Mouse (Mus musculus): ENCODE measurements around the gene Fnbp1l.
A peak's percentile ranks its signal among the peaks of the same experiment; 100 is the strongest.

Gene Fnbp1l

DNA sequence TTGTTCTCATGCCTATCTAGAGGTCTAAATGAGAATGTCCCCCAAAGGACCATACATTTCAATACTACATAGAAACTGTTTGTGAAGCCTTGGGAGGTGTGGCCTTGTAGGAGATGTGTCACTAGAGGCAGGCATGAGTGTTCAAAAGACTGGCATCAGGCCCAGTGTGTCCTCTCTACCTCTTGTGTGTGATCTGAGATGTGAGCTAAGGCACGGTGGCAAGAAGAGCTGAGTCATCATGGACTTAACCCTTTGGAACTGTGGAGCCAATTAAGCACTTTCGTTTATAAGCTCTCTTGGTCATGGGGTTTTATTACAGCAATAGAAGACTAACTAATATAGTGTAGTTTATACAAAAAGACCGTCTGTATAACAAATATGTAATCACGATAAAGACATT lies 16.3 kb downstream of the Fnbp1l start:
- no peak for DNase-seq

- DNase-seq, result peak; percentile 29 to 31
Observed at GRCm38 (mm10) chr3:122602370-122602769, 17.1 kb downstream of the Fnbp1l start.

DNA sequence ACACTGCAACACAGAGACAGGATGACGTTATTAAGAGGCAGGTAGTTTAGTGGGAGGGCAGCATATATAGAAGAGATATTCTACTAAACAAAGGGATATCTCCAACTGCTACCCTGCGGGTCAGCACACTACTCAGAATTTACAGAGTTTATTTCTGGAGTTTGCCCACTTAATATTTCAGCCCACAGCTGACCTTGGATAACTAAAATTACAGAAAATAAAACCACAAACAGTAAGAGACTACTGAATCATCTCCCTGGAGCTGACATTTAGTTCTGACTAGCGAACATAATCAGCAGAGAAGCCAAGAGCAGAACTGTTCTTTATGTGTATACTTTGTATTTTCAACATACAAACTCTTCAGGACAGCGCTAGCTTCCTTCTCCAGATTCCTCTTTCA lies 20.2 kb downstream of the Fnbp1l start:
- no peak for DNase-seq

GRCm38 (mm10) chr3:122590804-122591203 lies 28.7 kb downstream of the Fnbp1l start:
- no peak for DNase-seq

- DNase-seq, result no peak
Observed at GRCm38 (mm10) chr3:122590346-122590745, 29.2 kb downstream of the Fnbp1l start.

- no peak for DNase-seq
Observed at GRCm38 (mm10) chr3:122586918-122587641, 32.4 kb downstream of the Fnbp1l start.

DNA sequence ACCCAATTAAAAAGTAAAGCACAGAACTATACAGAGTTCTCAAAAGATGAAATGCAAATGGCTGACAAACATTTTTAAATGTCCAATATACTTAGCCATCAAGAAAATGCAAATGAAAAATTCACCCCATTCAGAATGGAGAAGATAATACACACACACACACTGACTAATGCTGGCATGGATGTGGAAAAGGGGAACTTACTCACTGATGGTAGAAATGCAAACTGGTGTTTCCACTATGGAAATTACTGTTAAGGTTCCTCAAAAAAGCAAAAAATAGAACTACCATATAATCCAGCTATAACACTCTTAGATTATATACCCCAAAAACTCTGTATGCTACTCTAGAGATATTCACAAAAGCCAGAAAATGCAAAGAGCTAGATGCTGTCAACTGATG lies 42.2 kb downstream of the Fnbp1l start:
- DNase-seq, result no peak

- DNase-seq, result no peak
Observed at GRCm38 (mm10) chr3:122574921-122575320, 44.6 kb downstream of the Fnbp1l start.

GRCm38 (mm10) chr3:122573426-122574286 lies 45.9 kb downstream of the Fnbp1l start:
- DNase-seq, result no peak

DNA sequence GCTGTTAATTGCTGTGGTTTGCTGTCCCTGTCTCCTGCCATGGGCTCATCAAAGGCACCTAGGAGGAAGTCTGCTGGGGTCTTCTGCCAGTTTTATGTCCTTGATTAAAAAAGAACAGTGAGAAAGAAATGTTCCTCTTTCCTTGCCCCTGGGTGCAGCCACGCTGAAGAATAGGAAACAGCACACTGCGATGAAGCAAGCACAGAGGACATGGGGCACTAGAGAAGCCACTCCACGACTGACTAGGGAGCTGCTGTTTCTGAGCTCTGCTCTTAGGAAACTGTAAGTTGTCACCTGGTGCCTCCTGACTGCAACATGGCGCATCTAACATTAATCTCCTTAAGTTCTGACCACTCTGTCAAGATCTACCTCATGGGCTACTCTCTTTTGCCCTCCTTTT lies 53.0 kb downstream of the Fnbp1l start:
- DNase-seq, result no peak

- no peak for DNase-seq
Observed at GRCm38 (mm10) chr3:122566112-122566511, 53.4 kb downstream of the Fnbp1l start.

GRCm38 (mm10) chr3:122565285-122565684 lies 54.2 kb downstream of the Fnbp1l start:
- DNase-seq, result no peak

GRCm38 (mm10) chr3:122557766-122558165 lies 61.7 kb downstream of the Fnbp1l start:
- DNase-seq, result peak; percentile 69 to 70

DNA sequence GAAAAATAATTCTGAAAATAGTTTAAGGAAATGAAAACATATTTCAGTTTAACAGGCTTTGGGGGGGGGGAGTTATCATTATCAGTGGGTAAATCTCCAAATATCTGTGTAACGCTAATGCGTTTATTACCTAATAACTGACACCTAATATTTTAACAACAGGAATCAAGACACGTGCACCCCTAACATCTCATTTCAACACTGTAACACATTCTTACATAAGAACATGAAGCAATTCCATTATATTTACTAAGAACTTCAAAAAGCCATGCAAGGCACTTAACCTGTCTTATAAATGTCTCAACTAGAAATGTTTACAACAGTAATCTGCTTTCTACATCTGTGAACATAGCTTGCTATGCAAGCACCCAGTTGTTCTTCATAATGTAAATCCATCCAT lies 68.3 kb downstream of the Fnbp1l start:
- DNase-seq, result no peak

- no peak for DNase-seq
Observed at GRCm38 (mm10) chr3:122547469-122547868, 72.0 kb downstream of the Fnbp1l start.

DNA sequence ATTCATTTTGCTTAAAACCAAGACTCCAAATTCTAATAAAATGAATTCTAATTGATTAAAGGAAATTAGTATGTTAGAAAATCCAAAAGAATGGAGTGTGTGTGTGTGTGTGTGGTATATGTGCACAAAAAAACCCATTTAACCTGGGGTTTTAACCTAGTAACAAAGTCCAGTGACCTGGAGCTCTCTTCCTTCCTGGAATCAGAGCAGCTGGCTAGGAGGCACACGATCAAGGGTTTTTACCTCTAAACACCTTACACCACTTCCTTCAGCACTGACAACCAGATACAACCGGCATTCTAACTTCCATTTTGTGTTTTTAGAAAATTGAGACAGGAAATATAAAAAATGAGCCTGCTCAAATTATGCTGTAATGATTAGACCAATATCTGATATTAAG lies 74.2 kb downstream of the Fnbp1l start:
- no peak for DNase-seq

DNA sequence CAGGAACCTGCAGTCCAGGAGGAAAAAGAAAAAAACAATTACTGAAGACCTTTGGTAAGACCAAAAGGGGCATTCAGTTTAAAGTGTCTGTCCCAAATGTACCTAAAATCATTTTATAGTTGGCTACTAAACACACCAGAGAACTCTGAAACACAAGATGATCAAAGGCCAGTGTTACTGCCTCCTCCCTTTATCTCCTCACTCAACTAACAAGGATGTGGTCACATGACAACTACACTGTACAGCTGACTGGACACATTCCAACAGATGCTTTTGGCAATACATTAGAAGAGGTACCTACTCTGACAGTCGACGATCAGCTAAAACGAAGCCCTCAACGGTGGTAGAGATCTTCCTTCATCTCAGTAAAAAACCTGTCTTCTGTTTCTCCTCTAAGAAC lies 78.6 kb downstream of the Fnbp1l start:
- no peak for DNase-seq

GRCm38 (mm10) chr3:122539961-122540690 lies 79.4 kb downstream of the Fnbp1l start:
- DNase-seq, result no peak

- DNase-seq, result no peak
Observed at GRCm38 (mm10) chr3:122538851-122539250, 80.7 kb downstream of the Fnbp1l start.

DNA sequence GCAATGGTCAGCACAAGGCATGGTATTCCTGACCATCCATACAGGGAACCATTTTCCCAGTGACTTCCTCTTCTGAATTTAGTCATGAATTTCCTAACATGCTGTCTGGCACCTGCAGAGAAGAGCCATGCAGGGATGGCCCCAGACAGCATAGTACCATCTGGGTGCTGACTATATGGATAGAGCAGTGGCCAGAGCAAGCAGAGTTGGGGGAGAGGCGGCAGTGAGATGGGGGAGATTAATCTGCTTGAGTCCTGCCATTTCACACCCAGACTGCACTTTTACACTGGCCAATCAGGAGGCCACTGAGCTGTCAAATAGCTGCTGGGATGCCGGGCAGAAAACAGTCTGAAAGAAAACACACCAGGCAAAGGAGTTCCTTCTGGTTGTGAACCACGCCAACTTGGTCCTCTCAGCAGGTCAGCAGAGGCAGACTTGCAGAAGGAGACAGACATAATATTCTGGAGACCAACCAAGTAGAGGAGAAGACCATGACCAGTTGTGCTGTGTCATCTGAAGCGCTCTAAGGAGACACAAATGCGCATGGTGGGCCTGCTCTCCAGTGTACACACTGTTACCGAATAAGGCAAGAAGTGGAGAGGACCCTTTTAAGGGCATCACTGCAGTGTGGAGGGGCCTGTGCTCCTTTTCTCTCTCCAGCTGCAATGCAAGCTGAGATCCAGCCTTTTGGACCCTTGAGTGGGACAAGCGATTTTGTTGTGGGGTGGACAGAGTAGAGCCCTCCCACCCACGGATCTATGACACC lies 83.4 kb downstream of the Fnbp1l start:
- DNase-seq, result peak in 1 of 2 experiments; percentile 26

DNA sequence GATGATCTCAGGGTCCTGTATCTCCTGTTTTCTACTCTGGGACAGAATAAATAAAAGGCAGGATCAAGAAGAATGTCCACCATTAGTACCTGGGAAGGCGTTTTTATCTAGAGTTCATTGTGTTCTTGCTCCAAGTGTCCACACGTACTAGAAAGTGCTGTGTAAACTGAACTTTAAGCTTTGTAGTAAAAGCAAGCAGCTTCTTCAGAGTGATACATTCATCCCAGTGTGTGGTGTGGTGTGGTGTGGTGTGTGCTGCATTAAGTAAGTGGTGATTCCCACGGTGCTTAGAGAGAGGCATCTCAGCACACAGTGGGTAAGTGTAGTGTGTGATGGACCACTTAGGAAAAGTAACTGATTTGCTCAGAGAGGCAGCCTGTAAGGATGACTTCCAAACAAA lies 91.0 kb downstream of the Fnbp1l start:
- no peak for DNase-seq

GRCm38 (mm10) chr3:122521294-122521693 lies 98.2 kb downstream of the Fnbp1l start:
- no peak for DNase-seq

DNA sequence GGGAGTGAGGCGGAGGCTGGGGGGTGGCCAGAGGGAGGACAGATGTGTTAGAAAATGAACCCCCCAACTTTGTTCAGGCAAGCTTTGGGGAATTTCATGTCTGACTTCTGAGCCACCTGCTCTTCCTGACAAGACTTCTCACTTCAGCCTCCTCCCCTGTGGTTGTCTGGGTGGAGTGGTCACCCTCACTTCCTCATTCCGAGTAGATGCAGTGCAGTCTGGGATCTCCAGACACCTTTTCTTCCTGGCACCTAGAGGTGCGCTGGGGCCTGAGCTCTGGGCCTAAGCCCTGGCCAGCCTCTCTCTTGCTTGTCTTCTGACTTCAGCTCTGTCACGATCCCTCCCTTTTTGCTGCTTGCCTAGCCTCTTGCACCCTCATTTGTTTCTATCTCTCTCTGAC lies 98.6 kb downstream of the Fnbp1l start:
- no peak for DNase-seq

All from cerebellum, postnatal 10 days (tissue).